In genomic region chr4:118261291-118261690, GRCm38 (mm10) we compare ENCODE assay signal across 8 mouse cellular contexts. TPM values are rescaled to one million over a fixed set of nuclear protein-coding genes. Genes with fewer than 3 reads are reported as not detected.
DNase-seq lines count a peak whose midpoint lies in the region; ATAC-seq and TF ChIP-seq lines count a peak whose summit lies in the region.

No protein-coding gene starts in this region.

- H3K9ac ChIP-seq in liver, embryonic 14.5 days (replicated peaks), result no peak overlapping the region
- H3K9ac ChIP-seq in stomach, embryonic 16.5 days (ENCODE audit: low read length), result peak overlapping the region; percentile 64

- H3K4me2 ChIP-seq in liver, embryonic 14.5 days (ENCODE audit: low read depth), result peak overlapping the region; percentile 63
- H3K4me2 ChIP-seq in stomach, embryonic 16.5 days (ENCODE audit: low read depth, low read length), result peak overlapping the region; percentile 80

- TF ChIP-seq POLR2A in cerebellum, adult 2 months (IDR thresholded peaks at IDR 0.05; ENCODE audit: borderline replicate concordance, insufficient read depth, low read length), result no peak
- TF ChIP-seq POLR2A in testis, adult 2 months (IDR thresholded peaks at IDR 0.05; ENCODE audit: control insufficient read depth, low read depth, low read length), result no peak

- ATAC-seq in liver, embryonic 14.5 days (ENCODE audit: insufficient read depth), result no peak
- ATAC-seq in stomach, embryonic 16.5 days (ENCODE audit: insufficient read depth, low FRiP score), result no peak

- no peak for TF ChIP-seq CTCF in cerebellum, adult 2 months (IDR thresholded peaks at IDR 0.05; ENCODE audit: borderline replicate concordance, insufficient read depth, low read depth, low read length)
- TF ChIP-seq CTCF in testis, adult 2 months (IDR thresholded peaks at IDR 0.05; ENCODE audit: control insufficient read depth, insufficient read depth, insufficient replicate concordance, low read depth, low read length), result no peak
- no peak for TF ChIP-seq CTCF in liver, embryonic 14.5 days (IDR thresholded peaks at IDR 0.05; ENCODE audit: low read depth)

- WGBS in cerebellum, adult 2 months, result 34% methylated on average over 5 of the region's 5 CpGs
- 35% methylated on average over 5 of the region's 5 CpGs for WGBS in liver, embryonic 14.5 days (ENCODE audit: insufficient replicate concordance)
- WGBS in stomach, embryonic 16.5 days, result 29% methylated on average over 5 of the region's 5 CpGs

- H3K36me3 ChIP-seq in testis, adult 2 months (ENCODE audit: control insufficient read depth, insufficient read depth, low read length), result no peaks in the 10 kb centered on the region
- H3K36me3 ChIP-seq in liver, embryonic 14.5 days (replicated peaks; ENCODE audit: control insufficient read depth, insufficient read depth, low read depth), result no peaks in the 10 kb centered on the region
- H3K36me3 ChIP-seq in stomach, embryonic 16.5 days (ENCODE audit: control insufficient read depth, insufficient read depth, low read length), result peaks cover 8% of the 10 kb centered on the region; the same call in 1 of the 2 replicates

- TF ChIP-seq EP300 in liver, embryonic 14.5 days (IDR thresholded peaks at IDR 0.05; ENCODE audit: low read depth), result no peak

- H3K4me3 ChIP-seq in cerebellum, adult 2 months (replicated peaks; ENCODE audit: insufficient read depth, low read depth, low read length), result peak overlapping the region; percentile 75
- H3K4me3 ChIP-seq in testis, adult 2 months (ENCODE audit: control insufficient read depth, low read depth, low read length), result 0 out of 2 replicates have a peak overlapping the region, but pooled peaks have one; percentile 42
- H3K4me3 ChIP-seq in liver, embryonic 14.5 days (ENCODE audit: insufficient read depth in 1 of 2, low read depth in 2 of 2, low read length in 2 of 2), result no peak overlapping the region
- H3K4me3 ChIP-seq in stomach, embryonic 16.5 days (replicated peaks; ENCODE audit: low read length), result peak overlapping the region; percentile 56

- peaks cover 10% of the 10 kb centered on the region for H3K4me1 ChIP-seq in cerebellum, adult 2 months (ENCODE audit: control insufficient read depth, insufficient read depth, low read length)
- peaks cover 14% of the 10 kb centered on the region for H3K4me1 ChIP-seq in testis, adult 2 months (ENCODE audit: control insufficient read depth, insufficient read depth, low read length)
- no peaks in the 10 kb centered on the region for H3K4me1 ChIP-seq in liver, embryonic 14.5 days (replicated peaks; ENCODE audit: control insufficient read depth in 2 of 2, insufficient read depth in 2 of 2, low read length in 1 of 2)
- H3K4me1 ChIP-seq in stomach, embryonic 16.5 days (ENCODE audit: control insufficient read depth, insufficient read depth, low read length), result peaks cover 59% of the 10 kb centered on the region

- H3K9me3 ChIP-seq in liver, embryonic 14.5 days (ENCODE audit: control insufficient read depth, low read length), result no peaks in the 10 kb centered on the region
- no peaks in the 10 kb centered on the region for H3K9me3 ChIP-seq in stomach, embryonic 16.5 days (replicated peaks; ENCODE audit: control insufficient read depth, low read length)

- DNase-seq in cerebellum, adult 2 months, result no peak
- no peak for DNase-seq in cerebellum, postnatal 4 days (ENCODE audit: low spot score in 2 of 2)
- no peak for DNase-seq in testis, postnatal 14 days (ENCODE audit: low spot score)
- DNase-seq in liver, embryonic 14.5 days (ENCODE audit: low read depth in 3 of 3, low spot score in 3 of 3), result no peak
- DNase-seq in thymus, postnatal 10 days (ENCODE audit: low spot score in 2 of 2), result no peak
- no peak for DNase-seq in right cerebral cortex, adult 2 months (ENCODE audit: low spot score in 2 of 2)

- no peaks in the 10 kb centered on the region for H3K27me3 ChIP-seq in cerebellum, adult 2 months (ENCODE audit: control insufficient read depth, insufficient read depth, low read length)
- no peaks in the 10 kb centered on the region for H3K27me3 ChIP-seq in testis, adult 2 months (ENCODE audit: control insufficient read depth, insufficient read depth, low read length)
- no peaks in the 10 kb centered on the region; the same call in 1 of the 2 replicates for H3K27me3 ChIP-seq in liver, embryonic 14.5 days (ENCODE audit: control insufficient read depth, insufficient read depth, low read length)
- no peaks in the 10 kb centered on the region for H3K27me3 ChIP-seq in stomach, embryonic 16.5 days (ENCODE audit: control insufficient read depth, insufficient read depth, low read length)

- H3K27ac ChIP-seq in cerebellum, adult 2 months (ENCODE audit: insufficient read depth, low read length), result no peak overlapping the region
- H3K27ac ChIP-seq in testis, adult 2 months (ENCODE audit: control insufficient read depth, insufficient read depth, low read depth, low read length), result no peak overlapping the region
- H3K27ac ChIP-seq in liver, embryonic 14.5 days, result no peak overlapping the region
- H3K27ac ChIP-seq in stomach, embryonic 16.5 days (ENCODE audit: low read length), result peak overlapping the region; percentile 79

RNA-seq across cellular contexts. Expression of gene Ptprf, which starts 29.9 kb away (rescaled TPM):
- polyA plus RNA-seq in cerebellum, adult 2 months (2012; rRNA removed), result 24.5 and 26.9 TPM in 2 replicates
- polyA plus RNA-seq in testis, adult 2 months (2012; rRNA removed), result 14.3 and 15.2 TPM in 2 replicates
- 7.4 and 8.4 TPM in 2 replicates for polyA plus RNA-seq in liver, embryonic 14.5 days (2012; rRNA removed)
- polyA plus RNA-seq in liver, embryonic 14.5 days (2014; fragmentation: Nextera tagmentation; extraction: Ambion mirVana), result 5.6 and 7.3 TPM in 2 replicates
- polyA plus RNA-seq in stomach, embryonic 16.5 days (2015; fragmentation: Nextera tagmentation; extraction: Ambion mirVana), result 86.0 and 93.0 TPM in 2 replicates

Comparison
In these comparisons a context has a peak if more than half of its experiments do, and no peak if none do; other contexts are left out.
1. H3K4me3 ChIP-seq: peak in cerebellum, adult 2 months (single experiment), testis, adult 2 months (single experiment) and stomach, embryonic 16.5 days (single experiment); none in liver, embryonic 14.5 days (0 of 2).